Mouse (Mus musculus): ENCODE measurements around the gene Olfr1184. TPM values are rescaled to one million over a fixed set of nuclear protein-coding genes. Genes with fewer than 3 reads are reported as not detected.

Gene Olfr1184
- total and polyA plus RNA-seq, 3 experiments = not detected

DNA sequence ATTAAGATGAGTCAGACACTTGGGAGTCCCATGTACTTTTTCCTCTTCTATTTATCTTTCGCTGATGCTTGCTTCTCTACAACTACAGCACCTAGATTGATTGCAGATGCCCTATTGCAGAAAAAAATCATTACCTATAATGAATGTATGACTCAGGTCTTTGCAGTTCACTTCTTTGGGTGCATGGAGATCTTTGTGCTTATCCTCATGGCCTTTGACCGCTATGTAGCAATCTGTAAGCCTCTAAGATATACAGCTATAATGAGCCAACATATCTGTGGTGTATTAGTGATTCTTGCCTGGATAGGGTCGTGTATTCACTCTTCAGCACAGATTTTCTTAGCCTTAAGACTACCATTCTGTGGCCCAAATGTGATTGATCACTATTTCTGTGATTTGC lies 42.3 kb downstream of the Olfr1184 start:
- H3K9me3 ChIP-seq (replicated peaks; ENCODE audit: low read length) = peaks cover 13% of the 10 kb centered on the region
- H3K27me3 ChIP-seq (replicated peaks) = no peaks in the 10 kb centered on the region
- in situ Hi-C loops (cut with MboI; ENCODE audit: low pct_ligation_motif_present, low pct_unique_long_range_greater_than_20kb, low sequenced_read_pairs) = no loop called here
- TF ChIP-seq EP300 (IDR thresholded peaks at IDR 0.05; ENCODE audit: low read length) (no peak), MAX (IDR thresholded peaks at IDR 0.05; ENCODE audit: low read length) (no peak), RAD21 (IDR thresholded peaks at IDR 0.05; ENCODE audit: low read depth, low read length) (no peak), CHD2 (IDR thresholded peaks at IDR 0.05; ENCODE audit: low read length) (no peak), NRF1 (IDR thresholded peaks at IDR 0.05; ENCODE audit: low read depth, low read length) (no peak), HCFC1 (IDR thresholded peaks at IDR 0.05; ENCODE audit: low read depth, low read length) (no peak), USF2 (conservative IDR thresholded peaks at IDR 0.05; ENCODE audit: low read depth, low read length) (no peak), MAFK (IDR thresholded peaks at IDR 0.05; ENCODE audit: insufficient replicate concordance, low read length) (no peak), POLR2A (IDR thresholded peaks at IDR 0.05; ENCODE audit: low read depth, low read length) (no peak), JUND (conservative IDR thresholded peaks at IDR 0.05; ENCODE audit: low read depth, low read length) (no peak), MYC (IDR thresholded peaks at IDR 0.05; ENCODE audit: low read depth, low read length) (no peak), MXI1 (IDR thresholded peaks at IDR 0.05; ENCODE audit: low read depth, low read length) (no peak), UBTF (IDR thresholded peaks at IDR 0.05; ENCODE audit: low read depth, low read length) (no peak), MAZ (IDR thresholded peaks at IDR 0.05; ENCODE audit: low read depth, low read length) (no peak), BHLHE40 (IDR thresholded peaks at IDR 0.05; ENCODE audit: low read depth, low read length) (no peak)
- dilution Hi-C loops (cut with MboI; ENCODE audit: extremely low pct_ligation_motif_present, extremely low pct_unique_long_range_greater_than_20kb, low sequenced_read_pairs) = no loop called here
- no peaks in the 10 kb centered on the region for H3K4me1 ChIP-seq (ENCODE audit: control insufficient read depth in 1 of 2, insufficient read depth in 2 of 2)
- H3K36me3 ChIP-seq (replicated peaks in 1 of 2; ENCODE audit: control insufficient read depth in 1 of 2, insufficient read depth in 1 of 2, low read length in 1 of 2) = no peaks in the 10 kb centered on the region
- DNase-seq (ENCODE audit: extremely low read depth) = no peak
- H3K4me3 ChIP-seq (replicated peaks in 1 of 3; ENCODE audit: low read depth in 2 of 3, low read length in 2 of 3, poor library complexity in 1 of 3) = no peak overlapping the region
- no peaks in the 10 kb centered on the region for H3K79me2 ChIP-seq (replicated peaks; ENCODE audit: control insufficient read depth, extremely low read depth, insufficient read depth, poor library complexity, severe bottlenecking)
- no peak overlapping the region for H3K27ac ChIP-seq (ENCODE audit: insufficient read depth, low read depth)
- H3K4me2 ChIP-seq (ENCODE audit: insufficient read depth, low read depth, poor library complexity, severe bottlenecking) = no peak overlapping the region
- no peak overlapping the region for H3K9ac ChIP-seq (ENCODE audit: insufficient read depth, low read depth)

Other genes with a start within 250 kb of the Olfr1184 start
Only the 20 nearest of the 21 such genes appear.
- gene Olfr1173, start 203.7 kb upstream of the Olfr1184 start, total RNA-seq (2012; rRNA removed) = not detected in 2 replicates
- not detected in 2 replicates for gene Olfr1173, start 203.7 kb upstream of the Olfr1184 start, total RNA-seq (2014; rRNA removed)
- gene Olfr1173, start 203.7 kb upstream of the Olfr1184 start, polyA plus RNA-seq (2012; ENCODE audit: insufficient read length, low read depth) = not detected in 2 replicates
- gene Olfr1174-ps, start 168.5 kb upstream of the Olfr1184 start, total RNA-seq (2012; rRNA removed) = not detected in 2 replicates
- gene Olfr1174-ps, start 168.5 kb upstream of the Olfr1184 start, total RNA-seq (2014; rRNA removed) = not detected in 2 replicates
- not detected in 2 replicates for gene Olfr1174-ps, start 168.5 kb upstream of the Olfr1184 start, polyA plus RNA-seq (2012; ENCODE audit: insufficient read length, low read depth)
- gene Olfr1175-ps, start 156.4 kb upstream of the Olfr1184 start, total RNA-seq (2012; rRNA removed) = not detected in 2 replicates
- not detected in 2 replicates for gene Olfr1175-ps, start 156.4 kb upstream of the Olfr1184 start, total RNA-seq (2014; rRNA removed)
- not detected in 2 replicates for gene Olfr1175-ps, start 156.4 kb upstream of the Olfr1184 start, polyA plus RNA-seq (2012; ENCODE audit: insufficient read length, low read depth)
- not detected in 2 replicates for gene Olfr1176, start 146.9 kb upstream of the Olfr1184 start, total RNA-seq (2012; rRNA removed)
- gene Olfr1176, start 146.9 kb upstream of the Olfr1184 start, total RNA-seq (2014; rRNA removed) = not detected in 2 replicates
- not detected in 2 replicates for gene Olfr1176, start 146.9 kb upstream of the Olfr1184 start, polyA plus RNA-seq (2012; ENCODE audit: insufficient read length, low read depth)
- not detected in 2 replicates for gene Olfr1177-ps, start 137.1 kb upstream of the Olfr1184 start, total RNA-seq (2012; rRNA removed)
- not detected in 2 replicates for gene Olfr1177-ps, start 137.1 kb upstream of the Olfr1184 start, total RNA-seq (2014; rRNA removed)
- gene Olfr1177-ps, start 137.1 kb upstream of the Olfr1184 start, polyA plus RNA-seq (2012; ENCODE audit: insufficient read length, low read depth) = not detected in 2 replicates
- not detected in 2 replicates for gene Olfr1178, start 96.5 kb upstream of the Olfr1184 start, total RNA-seq (2012; rRNA removed)
- not detected in 2 replicates for gene Olfr1178, start 96.5 kb upstream of the Olfr1184 start, total RNA-seq (2014; rRNA removed)
- 0.04 TPM in 1 of 2 replicates, not detected in the other for gene Olfr1178, start 96.5 kb upstream of the Olfr1184 start, polyA plus RNA-seq (2012; ENCODE audit: insufficient read length, low read depth)
- not detected in 2 replicates for gene Olfr1179, start 77.1 kb upstream of the Olfr1184 start, total RNA-seq (2012; rRNA removed)
- not detected in 2 replicates for gene Olfr1179, start 77.1 kb upstream of the Olfr1184 start, total RNA-seq (2014; rRNA removed)
- not detected in 2 replicates for gene Olfr1179, start 77.1 kb upstream of the Olfr1184 start, polyA plus RNA-seq (2012; ENCODE audit: insufficient read length, low read depth)
- gene Olfr1180, start 64.4 kb upstream of the Olfr1184 start, total RNA-seq (2012; rRNA removed) = not detected in 2 replicates
- gene Olfr1180, start 64.4 kb upstream of the Olfr1184 start, total RNA-seq (2014; rRNA removed) = not detected in 2 replicates
- not detected in 2 replicates for gene Olfr1180, start 64.4 kb upstream of the Olfr1184 start, polyA plus RNA-seq (2012; ENCODE audit: insufficient read length, low read depth)
- not detected in 2 replicates for gene Olfr1181, start 57.4 kb upstream of the Olfr1184 start, total RNA-seq (2012; rRNA removed)
- not detected in 2 replicates for gene Olfr1181, start 57.4 kb upstream of the Olfr1184 start, total RNA-seq (2014; rRNA removed)
- gene Olfr1181, start 57.4 kb upstream of the Olfr1184 start, polyA plus RNA-seq (2012; ENCODE audit: insufficient read length, low read depth) = not detected in 2 replicates
- gene Gm13757, start 34.5 kb upstream of the Olfr1184 start, total RNA-seq (2012; rRNA removed) = not detected in 2 replicates
- not detected in 2 replicates for gene Gm13757, start 34.5 kb upstream of the Olfr1184 start, total RNA-seq (2014; rRNA removed)
- gene Gm13757, start 34.5 kb upstream of the Olfr1184 start, polyA plus RNA-seq (2012; ENCODE audit: insufficient read length, low read depth) = not detected in 2 replicates
- gene Olfr1183, start 28.7 kb upstream of the Olfr1184 start, total RNA-seq (2012; rRNA removed) = not detected in 2 replicates
- gene Olfr1183, start 28.7 kb upstream of the Olfr1184 start, total RNA-seq (2014; rRNA removed) = not detected in 2 replicates
- gene Olfr1183, start 28.7 kb upstream of the Olfr1184 start, polyA plus RNA-seq (2012; ENCODE audit: insufficient read length, low read depth) = not detected in 2 replicates
- not detected in 2 replicates for gene Olfr1185-ps1, start 9.7 kb downstream of the Olfr1184 start, total RNA-seq (2012; rRNA removed)
- not detected in 2 replicates for gene Olfr1185-ps1, start 9.7 kb downstream of the Olfr1184 start, total RNA-seq (2014; rRNA removed)
- not detected in 2 replicates for gene Olfr1185-ps1, start 9.7 kb downstream of the Olfr1184 start, polyA plus RNA-seq (2012; ENCODE audit: insufficient read length, low read depth)
- not detected in 2 replicates for gene Olfr1186, start 35.0 kb downstream of the Olfr1184 start, total RNA-seq (2012; rRNA removed)
- gene Olfr1186, start 35.0 kb downstream of the Olfr1184 start, total RNA-seq (2014; rRNA removed) = not detected in 2 replicates
- not detected in 2 replicates for gene Olfr1186, start 35.0 kb downstream of the Olfr1184 start, polyA plus RNA-seq (2012; ENCODE audit: insufficient read length, low read depth)
- not detected in 2 replicates for gene Olfr1188, start 73.3 kb downstream of the Olfr1184 start, total RNA-seq (2012; rRNA removed)
- not detected in 2 replicates for gene Olfr1188, start 73.3 kb downstream of the Olfr1184 start, total RNA-seq (2014; rRNA removed)
- gene Olfr1188, start 73.3 kb downstream of the Olfr1184 start, polyA plus RNA-seq (2012; ENCODE audit: insufficient read length, low read depth) = not detected in 2 replicates
- gene Olfr1189, start 102.9 kb downstream of the Olfr1184 start, total RNA-seq (2012; rRNA removed) = not detected in 2 replicates
- gene Olfr1189, start 102.9 kb downstream of the Olfr1184 start, total RNA-seq (2014; rRNA removed) = not detected in 2 replicates
- not detected in 2 replicates for gene Olfr1189, start 102.9 kb downstream of the Olfr1184 start, polyA plus RNA-seq (2012; ENCODE audit: insufficient read length, low read depth)
- not detected in 2 replicates for gene Olfr1191-ps1, start 156.9 kb downstream of the Olfr1184 start, total RNA-seq (2012; rRNA removed)
- not detected in 2 replicates for gene Olfr1191-ps1, start 156.9 kb downstream of the Olfr1184 start, total RNA-seq (2014; rRNA removed)
- not detected in 2 replicates for gene Olfr1191-ps1, start 156.9 kb downstream of the Olfr1184 start, polyA plus RNA-seq (2012; ENCODE audit: insufficient read length, low read depth)
- not detected in 2 replicates for gene Olfr1192-ps1, start 164.9 kb downstream of the Olfr1184 start, total RNA-seq (2012; rRNA removed)
- not detected in 2 replicates for gene Olfr1192-ps1, start 164.9 kb downstream of the Olfr1184 start, total RNA-seq (2014; rRNA removed)
- gene Olfr1192-ps1, start 164.9 kb downstream of the Olfr1184 start, polyA plus RNA-seq (2012; ENCODE audit: insufficient read length, low read depth) = not detected in 2 replicates
- gene Olfr1193, start 192.0 kb downstream of the Olfr1184 start, total RNA-seq (2012; rRNA removed) = not detected in 2 replicates
- not detected in 2 replicates for gene Olfr1193, start 192.0 kb downstream of the Olfr1184 start, total RNA-seq (2014; rRNA removed)
- gene Olfr1193, start 192.0 kb downstream of the Olfr1184 start, polyA plus RNA-seq (2012; ENCODE audit: insufficient read length, low read depth) = not detected in 2 replicates
- not detected in 2 replicates for gene Olfr1195, start 205.6 kb downstream of the Olfr1184 start, total RNA-seq (2012; rRNA removed)
- not detected in 2 replicates for gene Olfr1195, start 205.6 kb downstream of the Olfr1184 start, total RNA-seq (2014; rRNA removed)
- not detected in 2 replicates for gene Olfr1195, start 205.6 kb downstream of the Olfr1184 start, polyA plus RNA-seq (2012; ENCODE audit: insufficient read length, low read depth)
- not detected in 2 replicates for gene Olfr1196, start 221.0 kb downstream of the Olfr1184 start, total RNA-seq (2012; rRNA removed)
- not detected in 2 replicates for gene Olfr1196, start 221.0 kb downstream of the Olfr1184 start, total RNA-seq (2014; rRNA removed)
- not detected in 2 replicates for gene Olfr1196, start 221.0 kb downstream of the Olfr1184 start, polyA plus RNA-seq (2012; ENCODE audit: insufficient read length, low read depth)